Mouse (Mus musculus) heart, postnatal 0 days (tissue): ENCODE measurements at regions not wholly inside any gene's neighbourhood (a gene's known extent, or its start where the extent isn't known, plus 50 kb on each side); places are given as distances from the start of the nearest gene placed in this dataset.

Experiments used
- ATAC-seq: fragments of 200-750 bp; cut with Nextera tagmentation; 2 replicates; pipeline ENCODE4 v1.8.0; 2017; ENCODE audit warnings: low read depth, moderate number of reproducible peaks, moderate library complexity; ENCODE audit not compliant: insufficient read depth
- DNase-seq: peaks from one replicate; pipeline ENCODE4 v3.0.0-alpha.2; 2016; ENCODE audit warnings: low spot score
- H3K27ac ChIP-seq: fragments of 300-500 bp; sonication (generic); 2 replicates; pipeline ENCODE4 v1.5.1; 2014; ENCODE audit warnings: low read depth, mild to moderate bottlenecking
- H3K27me3 ChIP-seq: fragments of 300-500 bp; sonication (generic); 2 replicates; pipeline ENCODE4 v1.6.1; 2014; ENCODE audit warnings: low read length, mixed read lengths; ENCODE audit not compliant: control insufficient read depth, insufficient read depth
- H3K36me3 ChIP-seq: fragments of 300-500 bp; sonication (generic); replicated peaks from 2 replicates; pipeline ENCODE4 v1.6.1; 2014; ENCODE audit warnings: low read length, mixed read lengths; ENCODE audit not compliant: control insufficient read depth, insufficient read depth
- H3K4me1 ChIP-seq: fragments of 300-500 bp; sonication (generic); 2 replicates; pipeline ENCODE4 v1.6.1; 2014; ENCODE audit warnings: antibody characterized with exemption; ENCODE audit not compliant: control insufficient read depth, insufficient read depth
- H3K4me2 ChIP-seq: fragments of 300-500 bp; sonication (generic); 2 replicates; pipeline ENCODE4 v1.6.1; 2014; ENCODE audit warnings: low read depth, mild to moderate bottlenecking, low read length, moderate library complexity
- H3K4me3 ChIP-seq: fragments of 300-500 bp; sonication (generic); 2 replicates; pipeline ENCODE4 v1.5.1; 2014; ENCODE audit warnings: low read depth, low read length
- H3K9ac ChIP-seq: fragments of 300-500 bp; sonication (generic); replicated peaks from 2 replicates; pipeline ENCODE4 v1.6.1; 2014; ENCODE audit warnings: low read depth, low read length, mixed read lengths
- H3K9me3 ChIP-seq: fragments of 300-500 bp; sonication (generic); replicated peaks from 2 replicates; pipeline ENCODE4 v1.6.1; 2016; ENCODE audit warnings: low read length; ENCODE audit not compliant: control insufficient read depth
- CTCF ChIP-seq: IDR thresholded peaks from 2 replicates; pipeline ENCODE4 v1.5.1; 2016; ENCODE audit warnings: antibody characterized with exemption, control low read depth, low read depth
- EP300 ChIP-seq: IDR thresholded peaks from 2 replicates; pipeline ENCODE4 v1.6.1; 2016; ENCODE audit warnings: antibody characterized with exemption, low read depth
- WGBS: fragments of 180-500 bp; shearing (Covaris S2); extraction: QIAGEN DNeasy Blood & Tissue Kit; methylation state at CpG from one replicate; pipeline ENCODE4 v1.1.7; 2014; 5-methylcytosine and 5-hydroxymethylcytosine counted together

DNA sequence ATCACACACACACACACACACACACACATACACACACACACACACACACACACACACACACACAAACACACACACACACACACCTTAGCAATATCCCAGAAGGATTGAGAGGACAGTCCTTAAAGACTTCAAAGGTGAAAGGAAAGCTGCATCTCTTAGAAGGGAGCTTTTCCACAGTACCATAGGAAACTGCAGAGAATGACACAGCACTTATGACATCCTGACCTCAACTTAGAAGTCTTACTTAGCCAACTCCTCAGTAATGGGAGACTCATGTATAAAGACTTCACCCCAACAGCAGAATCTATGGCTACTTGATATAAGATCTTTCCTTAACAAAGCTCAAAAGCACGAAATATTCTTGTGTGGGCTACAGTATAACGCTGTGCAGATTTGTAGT, 601.8 kb upstream of the Arpp21 start:
- TF ChIP-seq CTCF (no peak), EP300 (no peak)
- WGBS = 84% methylated on average over 2 of the region's 2 CpGs
- no peaks in the 10 kb centered on the region for H3K9me3 ChIP-seq
- H3K4me1 ChIP-seq = no peaks in the 10 kb centered on the region
- no peaks in the 10 kb centered on the region for H3K36me3 ChIP-seq
- H3K4me2 ChIP-seq = no peak overlapping the region
- no peak overlapping the region for H3K27ac ChIP-seq
- H3K27me3 ChIP-seq = no peaks in the 10 kb centered on the region
- DNase-seq (no peak), ATAC-seq (no peak)
- no peak overlapping the region for H3K4me3 ChIP-seq
- no peak overlapping the region for H3K9ac ChIP-seq

DNA sequence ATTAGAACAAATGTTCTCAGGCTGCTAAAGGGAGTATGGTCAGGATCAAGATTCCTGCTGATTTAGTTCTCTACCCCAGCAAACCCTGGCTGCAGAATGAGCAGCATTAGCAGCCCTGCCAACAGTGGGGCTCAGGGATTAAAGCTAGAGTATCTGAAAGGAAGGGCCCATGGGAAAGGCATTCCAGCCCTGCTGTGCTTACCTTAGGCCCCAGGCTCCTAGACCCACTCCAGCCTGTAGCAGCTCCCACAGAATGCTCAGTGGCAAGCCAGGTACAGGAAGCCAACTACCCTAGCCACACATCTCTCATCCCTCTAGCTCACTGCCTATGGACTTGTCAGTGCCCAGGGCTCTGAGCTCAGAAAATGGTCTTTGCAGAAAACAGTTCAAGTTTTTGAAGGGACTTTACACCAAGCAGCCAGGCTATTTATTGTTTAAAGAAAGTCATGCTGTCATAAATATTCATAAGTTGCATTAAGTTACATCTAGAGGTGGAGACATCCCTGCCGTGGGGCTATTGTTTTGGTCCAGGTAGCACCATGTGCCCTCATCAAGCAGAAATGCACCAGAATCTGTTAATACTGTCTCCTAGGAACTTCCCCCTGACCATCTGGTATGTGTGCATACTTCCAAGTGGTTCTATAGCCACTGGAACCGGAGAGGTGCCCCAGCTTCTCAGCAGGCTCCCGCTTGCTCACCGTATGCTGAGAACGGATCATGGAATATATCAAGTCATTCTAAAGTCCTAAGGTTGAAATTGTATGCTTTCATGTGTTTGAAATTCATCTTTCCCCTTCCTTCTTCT, 598.9 kb upstream of the Arpp21 start:
- Histone ChIP-seq H3K27ac (no peak overlapping the region), H3K9me3 (no peaks in the 10 kb centered on the region), H3K4me1 (no peaks in the 10 kb centered on the region), H3K4me3 (no peak overlapping the region), H3K27me3 (no peaks in the 10 kb centered on the region), H3K36me3 (no peaks in the 10 kb centered on the region), H3K4me2 (no peak overlapping the region), H3K9ac (no peak overlapping the region)
- DNase-seq (no peak), ATAC-seq (no peak)
- WGBS = 83% methylated on average over 5 of the region's 5 CpGs
- no peak for TF ChIP-seq CTCF
- no peak for TF ChIP-seq EP300

DNA sequence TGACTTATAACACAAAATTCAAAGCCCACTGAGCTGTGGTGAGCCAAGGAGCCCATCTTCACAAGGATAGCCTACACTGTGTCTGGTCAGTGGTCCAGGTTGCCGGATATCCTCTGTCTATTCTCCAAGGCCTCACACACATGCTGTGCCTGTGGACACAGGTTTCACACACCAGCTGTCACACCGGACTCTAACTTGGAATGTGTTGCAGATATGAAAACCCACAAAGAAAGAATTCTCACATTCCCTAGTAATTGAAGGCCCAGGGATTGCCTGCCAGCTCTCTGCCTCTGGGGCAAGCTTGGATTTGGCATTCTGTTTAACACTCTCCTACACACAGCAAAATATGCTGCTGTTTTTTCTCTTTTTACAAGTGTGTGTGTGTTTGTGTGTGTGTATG, 595.4 kb upstream of the Arpp21 start:
- WGBS = 47% methylated on average over 2 of the region's 2 CpGs
- no peaks in the 10 kb centered on the region for H3K36me3 ChIP-seq
- H3K4me2 ChIP-seq = no peak overlapping the region
- H3K4me1 ChIP-seq = no peaks in the 10 kb centered on the region
- no peak overlapping the region for H3K9ac ChIP-seq
- TF ChIP-seq CTCF = no peak
- no peak for TF ChIP-seq EP300
- H3K9me3 ChIP-seq = no peaks in the 10 kb centered on the region
- no peak for ATAC-seq
- no peak overlapping the region for H3K27ac ChIP-seq
- no peak overlapping the region for H3K4me3 ChIP-seq
- no peak for DNase-seq
- no peaks in the 10 kb centered on the region for H3K27me3 ChIP-seq

DNA sequence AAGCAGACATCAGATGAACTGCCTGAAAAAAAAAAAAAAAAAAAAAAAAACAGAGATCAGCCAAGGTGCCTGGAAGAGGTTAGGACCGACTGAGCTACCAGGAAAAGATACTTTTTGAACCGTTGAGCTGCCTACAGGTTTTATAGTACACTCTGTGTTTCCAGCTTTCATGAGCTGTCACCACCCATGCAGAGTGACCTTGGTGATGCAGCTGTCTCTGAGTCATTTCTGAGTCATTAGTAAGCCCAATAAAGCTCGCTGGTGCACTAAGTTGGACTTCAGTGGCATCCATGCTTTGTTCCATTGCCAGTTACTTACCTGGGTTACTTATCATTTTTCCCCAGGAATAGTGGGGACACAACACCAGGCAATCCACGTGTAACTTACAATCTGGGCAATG, 592.9 kb upstream of the Arpp21 start:
- DNase-seq = no peak
- 43% methylated on average over 4 of the region's 4 CpGs for WGBS
- no peak overlapping the region for H3K4me2 ChIP-seq

DNA sequence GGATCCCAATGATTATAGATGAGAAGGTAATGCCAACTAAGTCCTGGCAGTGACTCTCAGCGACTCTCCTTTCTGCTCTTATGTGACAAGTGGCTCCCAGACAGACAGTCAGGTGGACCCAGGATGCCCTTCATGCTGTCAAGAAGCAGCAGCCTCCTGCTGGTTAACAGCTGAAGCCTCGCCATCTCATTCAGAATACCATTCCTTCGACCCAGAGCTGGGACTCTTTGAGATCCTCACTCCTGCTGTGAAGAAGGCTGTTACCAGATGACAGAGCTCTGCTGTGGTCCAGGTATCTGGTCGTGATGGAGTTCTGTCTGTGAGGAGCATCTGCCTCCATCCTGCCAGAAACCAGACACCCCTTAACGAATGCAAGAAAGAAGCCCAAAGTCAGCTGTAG, 590.9 kb upstream of the Arpp21 start:
- Histone ChIP-seq H3K27me3 (no peaks in the 10 kb centered on the region), H3K27ac (no peak overlapping the region), H3K4me2 (no peak overlapping the region), H3K4me1 (no peaks in the 10 kb centered on the region), H3K9me3 (no peaks in the 10 kb centered on the region), H3K4me3 (no peak overlapping the region), H3K36me3 (no peaks in the 10 kb centered on the region), H3K9ac (no peak overlapping the region)
- ATAC-seq (no peak), DNase-seq (no peak)
- no peak for TF ChIP-seq EP300
- no peak for TF ChIP-seq CTCF
- WGBS = 20% methylated on average over 5 of the region's 5 CpGs

More for the DNA sequence above, 592.9 kb upstream of the Arpp21 start:
- Histone ChIP-seq H3K4me1 (no peaks in the 10 kb centered on the region), H3K36me3 (no peaks in the 10 kb centered on the region), H3K9ac (no peak overlapping the region), H3K27me3 (no peaks in the 10 kb centered on the region), H3K27ac (no peak overlapping the region), H3K9me3 (no peaks in the 10 kb centered on the region), H3K4me3 (no peak overlapping the region)
- no peak for ATAC-seq
- TF ChIP-seq CTCF = no peak
- TF ChIP-seq EP300 = no peak

DNA sequence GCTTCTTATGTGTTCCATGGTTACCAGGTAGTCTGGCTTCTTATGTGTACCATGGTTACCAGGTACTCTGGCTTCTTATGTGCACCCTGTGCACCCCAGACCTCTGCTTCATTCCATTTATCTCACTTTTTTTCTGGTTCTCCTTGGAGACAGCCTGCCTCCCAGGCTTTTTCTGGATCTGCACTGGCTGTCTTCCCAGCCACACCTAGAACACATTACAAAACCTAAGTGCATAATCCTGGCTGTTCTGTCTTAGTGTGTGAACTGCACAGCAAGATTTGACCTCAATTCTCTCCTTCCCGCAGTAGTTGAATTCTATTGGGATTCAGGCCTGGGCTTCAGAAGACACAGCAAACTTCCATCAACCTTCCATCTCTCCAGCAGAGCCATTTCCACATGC, 586.2 kb upstream of the Arpp21 start:
- TF ChIP-seq CTCF (no peak), EP300 (no peak)
- whole genome bisulfite sequencing = 89% methylated on average over 1 of the region's 1 CpGs
- H3K36me3 ChIP-seq = no peaks in the 10 kb centered on the region

More for the DNA sequence above, 586.2 kb upstream of the Arpp21 start:
- Histone ChIP-seq H3K9ac (no peak overlapping the region), H3K4me1 (no peaks in the 10 kb centered on the region), H3K4me2 (no peak overlapping the region), H3K27ac (no peak overlapping the region), H3K9me3 (no peaks in the 10 kb centered on the region), H3K4me3 (no peak overlapping the region), H3K27me3 (no peaks in the 10 kb centered on the region)
- ATAC-seq (no peak), DNase-seq (no peak)
